Mouse (Mus musculus) midbrain, embryonic 11.5 days (tissue): ENCODE data around the gene Chrna1. TPM values are rescaled to one million over a fixed set of nuclear protein-coding genes. Genes with fewer than 3 reads are reported as not detected.

Experiments
- ATAC-seq: fragments of 200-750 bp; cut with Nextera tagmentation; 2 replicates; pipeline ENCODE4 v1.8.0; 2017; ENCODE audit warnings: moderate TSS enrichment, moderate library complexity; ENCODE audit not compliant: low FRiP score
- DNase-seq: peaks from one replicate; pipeline ENCODE4 v3.0.0; 2015; ENCODE audit warnings: low spot score; ENCODE audit errors: missing footprints
- H3K27ac ChIP-seq: fragments of 300-500 bp; sonication (generic); 2 replicates; pipeline ENCODE4 v1.5.1; 2014; ENCODE audit warnings: low read depth, low read length
- H3K27me3 ChIP-seq: fragments of 300-500 bp; sonication (generic); 2 replicates; pipeline ENCODE4 v1.6.1; 2014; ENCODE audit warnings: mild to moderate bottlenecking, low read length, moderate library complexity, mixed read lengths; ENCODE audit not compliant: control insufficient read depth, insufficient read depth
- H3K36me3 ChIP-seq: fragments of 300-500 bp; sonication (generic); 2 replicates; pipeline ENCODE4 v1.6.1; 2014; ENCODE audit warnings: mild to moderate bottlenecking, low read length, moderate library complexity, mixed read lengths; ENCODE audit not compliant: control insufficient read depth, insufficient read depth
- H3K4me1 ChIP-seq: fragments of 300-500 bp; sonication (generic); 2 replicates; pipeline ENCODE4 v1.6.1; 2014; ENCODE audit warnings: low read length; ENCODE audit not compliant: control insufficient read depth, insufficient read depth
- H3K4me2 ChIP-seq: fragments of 300-500 bp; sonication (generic); 2 replicates; pipeline ENCODE4 v1.6.1; 2014; ENCODE audit warnings: mild to moderate bottlenecking, moderate library complexity
- H3K4me3 ChIP-seq: fragments of 300-500 bp; sonication (generic); 2 replicates; pipeline ENCODE4 v1.5.1; 2014; ENCODE audit warnings: low read depth, low read length
- H3K9ac ChIP-seq: fragments of 300-500 bp; sonication (generic); 2 replicates; pipeline ENCODE4 v1.6.1; 2014; ENCODE audit warnings: low read length
- H3K9me3 ChIP-seq: fragments of 300-500 bp; sonication (generic); 2 replicates; pipeline ENCODE4 v1.6.1; 2016; ENCODE audit warnings: low read length; ENCODE audit not compliant: control insufficient read depth
- WGBS: fragments of 180-500 bp; shearing (Covaris S2); extraction: QIAGEN DNeasy Blood & Tissue Kit; methylation state at CpG from one replicate; pipeline ENCODE4 v1.1.7; 2014; 5-methylcytosine and 5-hydroxymethylcytosine counted together
- polyA plus RNA-seq: library from polyadenylated mRNA; unstranded; fragments of >200 nt; fragmentation: Nextera tagmentation; extraction: Ambion mirVana; gene quantifications from 2 replicates; pipeline ENCODE4 v1.2.1, GENCODE M21; 2014

Gene Chrna1
- polyA plus RNA-seq, 1 experiment from 2014 or later: 0.25 TPM

DNA sequence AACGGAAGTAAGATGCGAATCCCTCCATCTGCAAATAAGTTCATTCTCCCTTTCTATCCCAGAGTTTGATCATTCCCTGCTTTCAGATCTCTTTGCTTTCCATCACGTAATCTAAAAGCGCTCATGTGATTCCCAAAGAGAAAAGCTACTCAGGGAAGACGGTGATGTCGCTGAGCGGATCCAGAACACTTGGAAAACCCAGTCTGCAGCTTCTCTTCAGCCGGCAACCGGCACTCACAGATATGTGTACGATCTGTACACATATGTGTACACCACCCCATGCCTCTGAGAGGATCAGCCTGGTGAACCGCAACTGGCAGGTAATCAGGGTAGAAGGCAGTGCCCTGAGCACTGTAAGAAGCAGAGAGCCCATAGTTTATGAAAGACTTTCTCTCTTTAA lies 52.2 kb downstream of the Chrna1 start:
- Histone ChIP-seq H3K36me3 (no peaks in the 10 kb centered on the region), H3K4me2 (no peak overlapping the region), H3K9ac (no peak overlapping the region), H3K4me1 (peaks cover 6% of the 10 kb centered on the region), H3K4me3 (no peak overlapping the region), H3K27ac (no peak overlapping the region), H3K27me3 (peaks cover 2% of the 10 kb centered on the region), H3K9me3 (no peaks in the 10 kb centered on the region)
- DNase-seq (no peak), ATAC-seq (no peak)
- 86% methylated on average over 11 of the region's 11 CpGs for WGBS

- H3K4me2 ChIP-seq: no peak overlapping the region
- H3K36me3 ChIP-seq: no peaks in the 10 kb centered on the region
- no peak overlapping the region for H3K27ac ChIP-seq
- H3K4me3 ChIP-seq: no peak overlapping the region
- peaks cover 2% of the 10 kb centered on the region for H3K27me3 ChIP-seq
- peaks cover 9% of the 10 kb centered on the region for H3K4me1 ChIP-seq
- H3K9ac ChIP-seq: no peak overlapping the region
- ATAC-seq: no peak
- WGBS: 78% methylated on average over 9 of the region's 9 CpGs
- H3K9me3 ChIP-seq: no peaks in the 10 kb centered on the region
- DNase-seq: no peak
Measured at GRCm38 (mm10) chr2:73526691-73527090, 53.4 kb downstream of the Chrna1 start.

DNA sequence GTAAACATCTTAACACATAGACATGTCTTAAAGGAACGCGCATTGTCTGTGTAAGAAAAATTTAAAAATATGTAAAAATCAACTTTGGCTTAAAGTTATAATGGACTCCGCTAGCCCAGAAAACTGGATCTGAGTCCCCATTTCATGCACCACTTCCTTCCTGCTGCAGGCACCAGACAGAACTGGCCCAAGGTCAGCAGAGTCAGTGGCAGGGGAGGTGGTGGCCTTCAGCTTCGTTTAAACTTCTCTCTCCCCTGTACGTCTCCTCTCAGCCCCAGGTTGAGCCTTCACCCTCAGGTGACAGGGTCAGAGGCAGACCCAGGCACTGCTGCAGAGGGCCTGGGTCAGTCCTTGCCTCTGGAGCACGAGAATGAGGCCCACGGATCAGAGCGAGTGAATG lies 57.2 kb downstream of the Chrna1 start:
- no peaks in the 10 kb centered on the region for H3K9me3 ChIP-seq
- no peak overlapping the region for H3K9ac ChIP-seq
- H3K27me3 ChIP-seq: no peaks in the 10 kb centered on the region
- 0 out of 2 replicates have a peak, but pooled peaks cover 3% of the 10 kb centered on the region for H3K4me1 ChIP-seq
- no peaks in the 10 kb centered on the region for H3K36me3 ChIP-seq
- WGBS: 75% methylated on average over 8 of the region's 8 CpGs
- no peak overlapping the region for H3K27ac ChIP-seq
- ATAC-seq: no peak
- H3K4me2 ChIP-seq: no peak overlapping the region
- no peak for DNase-seq
- no peak overlapping the region for H3K4me3 ChIP-seq

DNA sequence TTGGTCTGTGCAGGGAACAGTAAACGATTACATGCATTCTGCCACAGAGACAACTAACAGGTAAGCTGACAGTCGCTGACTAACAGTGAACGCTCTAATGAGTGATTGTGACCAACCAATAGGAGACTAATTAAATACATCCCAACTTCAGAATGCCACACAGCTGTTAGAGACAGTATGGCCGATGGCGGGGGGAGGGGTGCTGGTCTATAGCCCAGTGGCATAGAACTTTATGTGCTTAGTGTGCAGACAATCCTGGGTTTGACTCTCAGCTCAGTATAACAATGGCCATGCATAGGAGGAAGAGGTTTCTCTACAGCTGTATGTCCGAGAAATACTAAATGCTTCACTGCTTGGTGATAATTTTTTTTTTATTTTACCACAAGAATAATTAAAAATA lies 57.8 kb downstream of the Chrna1 start:
- H3K27me3 ChIP-seq: no peaks in the 10 kb centered on the region
- H3K4me1 ChIP-seq: 0 out of 2 replicates have a peak, but pooled peaks cover 3% of the 10 kb centered on the region
- H3K9me3 ChIP-seq: no peaks in the 10 kb centered on the region
- no peak overlapping the region for H3K4me3 ChIP-seq
- no peak overlapping the region for H3K9ac ChIP-seq
- no peaks in the 10 kb centered on the region for H3K36me3 ChIP-seq
- no peak overlapping the region for H3K27ac ChIP-seq
- no peak overlapping the region for H3K4me2 ChIP-seq
- 84% methylated on average over 6 of the region's 6 CpGs for WGBS
- DNase-seq (no peak), ATAC-seq (no peak)

DNA sequence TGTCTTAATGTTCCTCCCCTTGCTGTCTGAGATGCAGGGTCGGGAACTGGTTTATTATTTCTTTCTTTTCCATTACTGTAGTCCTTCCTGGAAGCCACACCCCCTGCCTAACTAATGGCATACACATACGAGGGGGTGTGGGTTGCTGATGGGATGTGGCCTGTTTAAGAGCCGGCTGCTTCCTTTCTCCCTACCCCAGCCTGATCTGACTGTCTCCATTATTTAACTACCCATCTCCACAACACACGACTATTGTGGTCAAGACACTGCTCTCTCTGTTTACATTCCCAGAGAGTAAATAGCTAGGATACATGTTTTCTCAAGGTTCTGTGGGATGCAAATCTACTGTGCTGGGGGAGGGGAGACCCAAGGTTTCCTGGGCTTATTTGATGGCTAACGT lies 58.4 kb downstream of the Chrna1 start:
- Histone ChIP-seq H3K4me1 (0 out of 2 replicates have a peak, but pooled peaks cover 3% of the 10 kb centered on the region), H3K27ac (no peak overlapping the region), H3K36me3 (peaks cover under 1% of the 10 kb centered on the region; the same call in 1 of the 2 replicates), H3K9ac (no peak overlapping the region), H3K27me3 (no peaks in the 10 kb centered on the region), H3K4me3 (no peak overlapping the region), H3K4me2 (no peak overlapping the region), H3K9me3 (no peaks in the 10 kb centered on the region)
- 42% methylated on average over 5 of the region's 5 CpGs for WGBS
- ATAC-seq: no peak; the same call in 1 of the 2 replicates
- DNase-seq: no peak

DNA sequence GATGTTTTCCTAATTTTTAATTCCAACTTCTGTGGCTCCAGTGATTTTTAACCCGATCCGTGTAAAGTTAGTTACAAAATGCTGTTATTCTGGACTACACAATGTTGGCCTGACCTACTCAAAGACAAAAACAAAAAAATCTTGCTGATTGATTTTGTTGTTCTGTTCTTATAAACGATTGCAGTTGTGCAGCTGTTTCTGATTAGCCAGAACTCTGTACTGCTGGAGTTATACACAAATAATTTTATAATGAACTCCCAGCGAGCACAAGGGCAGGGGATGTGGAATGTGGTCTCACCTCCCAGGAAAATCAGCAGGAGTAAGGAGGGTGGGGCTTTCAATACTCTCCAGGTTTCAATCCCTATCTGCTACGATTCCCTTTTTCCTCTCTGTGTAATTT lies 61.2 kb downstream of the Chrna1 start:
- 87% methylated on average over 5 of the region's 5 CpGs for WGBS
- ATAC-seq: no peak
- H3K36me3 ChIP-seq: peaks cover 3% of the 10 kb centered on the region; the same call in 1 of the 2 replicates

DNA sequence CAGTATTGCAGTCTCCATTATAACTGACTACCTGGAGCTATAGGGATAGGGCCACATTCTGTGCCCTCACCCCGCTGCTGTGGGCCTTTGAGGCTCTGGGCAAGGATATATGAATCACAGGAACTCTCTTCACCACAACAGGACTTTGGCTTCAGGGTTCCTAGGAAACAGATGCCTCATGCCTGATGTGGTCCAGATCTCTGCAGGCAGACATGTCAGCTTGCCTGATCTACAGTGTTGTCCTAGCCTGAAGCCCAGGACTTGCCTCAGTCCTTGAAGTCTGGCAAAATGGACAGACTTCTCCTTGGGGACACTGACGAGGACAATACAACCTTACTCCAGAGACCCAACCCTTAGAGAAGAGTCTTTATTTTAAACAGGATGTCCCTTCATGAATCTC lies 61.8 kb downstream of the Chrna1 start:
- Histone ChIP-seq H3K4me3 (no peak overlapping the region), H3K4me2 (no peak overlapping the region), H3K27me3 (no peaks in the 10 kb centered on the region), H3K4me1 (0 out of 2 replicates have a peak, but pooled peaks cover 3% of the 10 kb centered on the region), H3K9me3 (no peaks in the 10 kb centered on the region), H3K36me3 (peaks cover 3% of the 10 kb centered on the region; the same call in 1 of the 2 replicates), H3K9ac (no peak overlapping the region), H3K27ac (no peak overlapping the region)
- WGBS: 82% methylated on average over 2 of the region's 2 CpGs
- ATAC-seq (no peak), DNase-seq (no peak)

More for the DNA sequence above, 61.2 kb downstream of the Chrna1 start:
- H3K27ac ChIP-seq: no peak overlapping the region
- H3K9me3 ChIP-seq: no peaks in the 10 kb centered on the region
- no peak for DNase-seq
- H3K4me1 ChIP-seq: 0 out of 2 replicates have a peak, but pooled peaks cover 3% of the 10 kb centered on the region
- no peak overlapping the region for H3K4me3 ChIP-seq
- H3K4me2 ChIP-seq: no peak overlapping the region
- no peaks in the 10 kb centered on the region for H3K27me3 ChIP-seq
- no peak overlapping the region for H3K9ac ChIP-seq

DNA sequence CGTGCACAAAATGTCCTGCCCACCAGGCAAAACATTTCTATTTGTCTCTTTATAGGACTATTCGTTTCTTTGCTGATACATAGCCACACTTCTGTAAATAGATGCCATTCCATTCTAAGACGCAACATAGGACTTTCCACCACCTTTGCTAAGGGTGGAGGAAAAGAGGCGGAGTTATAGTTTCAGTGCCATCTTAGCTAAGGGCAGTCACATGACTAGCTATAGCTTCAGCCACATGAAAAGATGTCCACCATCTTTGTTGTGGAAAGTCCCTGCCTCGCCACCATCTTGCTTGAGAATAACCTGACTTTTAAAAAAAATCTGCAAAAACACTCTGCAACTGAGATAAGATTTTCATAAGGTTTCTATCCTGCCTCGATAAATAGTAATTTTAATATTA lies 66.0 kb downstream of the Chrna1 start:
- Histone ChIP-seq H3K27ac (no peak overlapping the region), H3K4me1 (no peaks in the 10 kb centered on the region), H3K27me3 (no peaks in the 10 kb centered on the region), H3K4me2 (no peak overlapping the region), H3K36me3 (peaks cover 3% of the 10 kb centered on the region; the same call in 1 of the 2 replicates), H3K9me3 (no peaks in the 10 kb centered on the region), H3K9ac (no peak overlapping the region), H3K4me3 (no peak overlapping the region)
- DNase-seq (no peak), ATAC-seq (no peak)
- WGBS: 91% methylated on average over 6 of the region's 6 CpGs
